Mouse (Mus musculus): ENCODE results near the gene Rbp4. TPM values are rescaled to one million over a fixed set of nuclear protein-coding genes. Genes with fewer than 3 reads are reported as not detected.
A peak's percentile ranks its signal among the peaks of the same experiment; 100 is the strongest.

Gene Rbp4
- polyA plus RNA-seq (2014; fragmentation: Nextera tagmentation; extraction: Ambion mirVana) = 1,416 and 1,448 TPM in 2 replicates

- Histone ChIP-seq H3K4me3 (ENCODE audit: low read depth, low read length) (peak within 1 kb of the TSS; percentile 53), H3K4me2 (peak within 1 kb of the TSS; percentile 64), H3K36me3 (ENCODE audit: control insufficient read depth, insufficient read depth, low read length) (no peaks in the 10 kb centered on the region), H3K27me3 (replicated peaks; ENCODE audit: control insufficient read depth, insufficient read depth, low read length) (peaks cover 24% of the 10 kb centered on the region), H3K9ac (ENCODE audit: low read depth, low read length) (peak within 1 kb of the TSS; percentile 67), H3K27ac (ENCODE audit: low read depth, low read length) (peak within 1 kb of the TSS; percentile 69), H3K9me3 (ENCODE audit: control insufficient read depth, low read length) (no peaks in the 10 kb centered on the region), H3K4me1 (replicated peaks; ENCODE audit: control insufficient read depth, insufficient read depth, low read length) (no peaks in the 10 kb centered on the region)
- WGBS = 48% methylated on average over 6 of the region's 6 CpGs
- ATAC-seq (replicated peaks; ENCODE audit: low FRiP score) (no peak), DNase-seq (ENCODE audit: low spot score) (no peak)
These were observed at the start of gene Rbp4 for GRCm38 (mm10) chr19:38125219-38125610. TSS of gene Rbp4 (minus strand) at chr19:38125281.

GRCm38 (mm10) chr19:38164633-38165032 lies 39.6 kb upstream of the Rbp4 start:
- 37% methylated on average over 2 of the region's 2 CpGs for WGBS
- H3K9me3 ChIP-seq (ENCODE audit: control insufficient read depth, low read length) = no peaks in the 10 kb centered on the region
- H3K4me2 ChIP-seq = no peak overlapping the region
- no peaks in the 10 kb centered on the region for H3K4me1 ChIP-seq (replicated peaks; ENCODE audit: control insufficient read depth, insufficient read depth, low read length)
- H3K4me3 ChIP-seq (ENCODE audit: low read depth, low read length) = no peak overlapping the region
- H3K27me3 ChIP-seq (replicated peaks; ENCODE audit: control insufficient read depth, insufficient read depth, low read length) = no peaks in the 10 kb centered on the region
- no peak for DNase-seq (ENCODE audit: low spot score)
- no peaks in the 10 kb centered on the region for H3K36me3 ChIP-seq (ENCODE audit: control insufficient read depth, insufficient read depth, low read length)
- H3K27ac ChIP-seq (ENCODE audit: low read depth, low read length) = no peak overlapping the region
- H3K9ac ChIP-seq (ENCODE audit: low read depth, low read length) = no peak overlapping the region
- ATAC-seq (replicated peaks; ENCODE audit: low FRiP score) = no peak

- Histone ChIP-seq H3K4me3 (ENCODE audit: low read depth, low read length) (no peak overlapping the region; the same call in 1 of the 2 replicates), H3K36me3 (ENCODE audit: control insufficient read depth, insufficient read depth, low read length) (no peaks in the 10 kb centered on the region), H3K27ac (ENCODE audit: low read depth, low read length) (peak overlapping the region; percentile 70), H3K9ac (ENCODE audit: low read depth, low read length) (no peak overlapping the region), H3K9me3 (ENCODE audit: control insufficient read depth, low read length) (no peaks in the 10 kb centered on the region), H3K27me3 (replicated peaks; ENCODE audit: control insufficient read depth, insufficient read depth, low read length) (no peaks in the 10 kb centered on the region), H3K4me2 (peak overlapping the region; percentile 36), H3K4me1 (replicated peaks; ENCODE audit: control insufficient read depth, insufficient read depth, low read length) (no peaks in the 10 kb centered on the region)
- 0 out of 2 replicates have a peak, but pooled peaks have one; percentile 49 for ATAC-seq (replicated peaks; ENCODE audit: low FRiP score)
- no peak for DNase-seq (ENCODE audit: low spot score)
- WGBS = 69% methylated on average over 21 of the region's 21 CpGs
These were observed 36.7 kb upstream of the Rbp4 start for GRCm38 (mm10) chr19:38161648-38162354.

GRCm38 (mm10) chr19:38156243-38156642 lies 31.2 kb upstream of the Rbp4 start:
- 93% methylated on average over 1 of the region's 1 CpGs for WGBS
- Histone ChIP-seq H3K27ac (ENCODE audit: low read depth, low read length) (no peak overlapping the region), H3K4me2 (no peak overlapping the region), H3K9ac (ENCODE audit: low read depth, low read length) (no peak overlapping the region), H3K4me3 (ENCODE audit: low read depth, low read length) (no peak overlapping the region), H3K27me3 (replicated peaks; ENCODE audit: control insufficient read depth, insufficient read depth, low read length) (no peaks in the 10 kb centered on the region), H3K9me3 (ENCODE audit: control insufficient read depth, low read length) (no peaks in the 10 kb centered on the region), H3K4me1 (replicated peaks; ENCODE audit: control insufficient read depth, insufficient read depth, low read length) (no peaks in the 10 kb centered on the region), H3K36me3 (ENCODE audit: control insufficient read depth, insufficient read depth, low read length) (no peaks in the 10 kb centered on the region)
- ATAC-seq (replicated peaks; ENCODE audit: low FRiP score) = no peak
- DNase-seq (ENCODE audit: low spot score) = no peak

- WGBS = 47% methylated on average over 4 of the region's 4 CpGs
- no peaks in the 10 kb centered on the region for H3K36me3 ChIP-seq (ENCODE audit: control insufficient read depth, insufficient read depth, low read length)
- H3K27me3 ChIP-seq (replicated peaks; ENCODE audit: control insufficient read depth, insufficient read depth, low read length) = no peaks in the 10 kb centered on the region
- H3K4me2 ChIP-seq = no peak overlapping the region
- ATAC-seq (replicated peaks; ENCODE audit: low FRiP score) = no peak
- no peak for DNase-seq (ENCODE audit: low spot score)
- H3K4me3 ChIP-seq (ENCODE audit: low read depth, low read length) = no peak overlapping the region
- no peak overlapping the region for H3K27ac ChIP-seq (ENCODE audit: low read depth, low read length)
- H3K4me1 ChIP-seq (replicated peaks; ENCODE audit: control insufficient read depth, insufficient read depth, low read length) = no peaks in the 10 kb centered on the region
- H3K9me3 ChIP-seq (ENCODE audit: control insufficient read depth, low read length) = no peaks in the 10 kb centered on the region
- H3K9ac ChIP-seq (ENCODE audit: low read depth, low read length) = no peak overlapping the region
These were observed 18.6 kb upstream of the Rbp4 start for GRCm38 (mm10) chr19:38143540-38144271.

- DNase-seq (ENCODE audit: low spot score) = no peak
- no peaks in the 10 kb centered on the region for H3K27me3 ChIP-seq (replicated peaks; ENCODE audit: control insufficient read depth, insufficient read depth, low read length)
- H3K9me3 ChIP-seq (ENCODE audit: control insufficient read depth, low read length) = no peaks in the 10 kb centered on the region
- H3K27ac ChIP-seq (ENCODE audit: low read depth, low read length) = peak overlapping the region; percentile 71
- H3K36me3 ChIP-seq (ENCODE audit: control insufficient read depth, insufficient read depth, low read length) = no peaks in the 10 kb centered on the region
- H3K4me3 ChIP-seq (ENCODE audit: low read depth, low read length) = no peak overlapping the region
- no peaks in the 10 kb centered on the region for H3K4me1 ChIP-seq (replicated peaks; ENCODE audit: control insufficient read depth, insufficient read depth, low read length)
- no peak overlapping the region for H3K4me2 ChIP-seq
- no peak overlapping the region for H3K9ac ChIP-seq (ENCODE audit: low read depth, low read length)
- ATAC-seq (replicated peaks; ENCODE audit: low FRiP score) = no peak
- WGBS = 67% methylated on average over 6 of the region's 6 CpGs
These were observed 9.7 kb upstream of the Rbp4 start for GRCm38 (mm10) chr19:38134806-38135205.

GRCm38 (mm10) chr19:38133986-38134385 lies 8.9 kb upstream of the Rbp4 start:
- H3K4me1 ChIP-seq (replicated peaks; ENCODE audit: control insufficient read depth, insufficient read depth, low read length) = no peaks in the 10 kb centered on the region
- WGBS = 46% methylated on average over 11 of the region's 11 CpGs
- no peaks in the 10 kb centered on the region for H3K9me3 ChIP-seq (ENCODE audit: control insufficient read depth, low read length)
- DNase-seq (ENCODE audit: low spot score) (no peak), ATAC-seq (replicated peaks; ENCODE audit: low FRiP score) (peak; percentile 79)
- no peaks in the 10 kb centered on the region for H3K27me3 ChIP-seq (replicated peaks; ENCODE audit: control insufficient read depth, insufficient read depth, low read length)
- no peak overlapping the region for H3K9ac ChIP-seq (ENCODE audit: low read depth, low read length)
- peak overlapping the region; percentile 61 for H3K27ac ChIP-seq (ENCODE audit: low read depth, low read length)
- no peaks in the 10 kb centered on the region for H3K36me3 ChIP-seq (ENCODE audit: control insufficient read depth, insufficient read depth, low read length)
- no peak overlapping the region for H3K4me2 ChIP-seq
- H3K4me3 ChIP-seq (ENCODE audit: low read depth, low read length) = no peak overlapping the region

GRCm38 (mm10) chr19:38132481-38132880 lies 7.4 kb upstream of the Rbp4 start, which contains the start of gene Pde6c:
TSS of gene Pde6c (plus strand) at chr19:38132781.
- Histone ChIP-seq H3K27me3 (replicated peaks; ENCODE audit: control insufficient read depth, insufficient read depth, low read length) (no peaks in the 10 kb centered on the region), H3K4me1 (replicated peaks; ENCODE audit: control insufficient read depth, insufficient read depth, low read length) (no peaks in the 10 kb centered on the region), H3K27ac (ENCODE audit: low read depth, low read length) (peak within 1 kb of the TSS; percentile 61), H3K9ac (ENCODE audit: low read depth, low read length) (no peak within 1 kb of the TSS), H3K36me3 (ENCODE audit: control insufficient read depth, insufficient read depth, low read length) (no peaks in the 10 kb centered on the region), H3K9me3 (ENCODE audit: control insufficient read depth, low read length) (no peaks in the 10 kb centered on the region), H3K4me3 (ENCODE audit: low read depth, low read length) (no peak within 1 kb of the TSS), H3K4me2 (no peak within 1 kb of the TSS)
- no peak for DNase-seq (ENCODE audit: low spot score)
- WGBS = 75% methylated on average over 6 of the region's 6 CpGs
- ATAC-seq (replicated peaks; ENCODE audit: low FRiP score) = no peak

Data from liver, embryonic 11.5 days (tissue).